Mouse (Mus musculus) brain, adult 2 months (tissue): ENCODE data around the gene Lcn9.

Experiments
- DNase-seq: peaks from one replicate; pipeline ENCODE4 v3.0.0; 2011; ENCODE audit warnings: low read depth, low spot score

Gene Lcn9

GRCm38 (mm10) chr2:25847226-25847625, 24.3 kb downstream of the Lcn9 start, which contains the start of gene Sohlh1:
Gene Sohlh1, minus strand, starts transcription at chr2:25847248.
- DNase-seq: no peak

- DNase-seq: peak; percentile 56
These were observed 27.4 kb downstream of the Lcn9 start for GRCm38 (mm10) chr2:25850330-25850729.

GRCm38 (mm10) chr2:25852626-25853025, 29.7 kb downstream of the Lcn9 start:
- peak; percentile 66 for DNase-seq

GRCm38 (mm10) chr2:25853998-25854397, 31.0 kb downstream of the Lcn9 start:
- DNase-seq: no peak

GRCm38 (mm10) chr2:25859891-25860290, 36.9 kb downstream of the Lcn9 start:
- DNase-seq: no peak

- DNase-seq: peak; percentile 38
These were observed 39.1 kb downstream of the Lcn9 start for GRCm38 (mm10) chr2:25862038-25862437.

- peak; percentile 48 for DNase-seq
These were observed 39.8 kb downstream of the Lcn9 start for GRCm38 (mm10) chr2:25862696-25863270.

- peak; percentile 82 for DNase-seq
These were observed 40.6 kb downstream of the Lcn9 start, which contains the start of gene Kcnt1 for GRCm38 (mm10) chr2:25863337-25864131. Gene Kcnt1, plus strand, starts transcription at chr2:25863734.

GRCm38 (mm10) chr2:25864230-25864629, 41.3 kb downstream of the Lcn9 start:
- DNase-seq: peak; percentile 36

GRCm38 (mm10) chr2:25865412-25865811, 42.5 kb downstream of the Lcn9 start:
- peak; percentile 91 for DNase-seq

- peak; percentile 81 for DNase-seq
These were observed 43.7 kb downstream of the Lcn9 start for GRCm38 (mm10) chr2:25866656-25867055.
